ENCODE assay signal across 12 mouse cellular contexts in genomic region chr1:74859223-74859984, GRCm38 (mm10). TPM values are rescaled to one million over a fixed set of nuclear protein-coding genes. Genes with fewer than 3 reads are reported as not detected.
DNase-seq lines count a peak whose midpoint lies in the region; ATAC-seq and TF ChIP-seq lines count a peak whose summit lies in the region.
"Had no signal": no experiment of that assay in that cellular context is flagged by ENCODE, and none has a peak within 500 bp of the region (broad histone marks: within the 10 kb centered on the region; RNA-seq: fewer than 3 reads in every experiment).

No protein-coding gene starts in this region.

- DNase-seq in hindbrain, embryonic 10.5 days (ENCODE audit: low spot score), result peak; percentile 6
- DNase-seq in hindbrain, embryonic 11.5 days (ENCODE audit: low spot score), result no peak
- DNase-seq in MN1 (ENCODE audit: low spot score), result peak; percentile 78
- DNase-seq in midbrain, postnatal 0 days (ENCODE audit: low spot score), result peak; percentile 10
- DNase-seq in lung, postnatal 10 days, result no peak
- DNase-seq in embryo, embryonic 11 days, result no peak
- DNase-seq in heart, adult 8-10 months (ENCODE audit: low spot score), result no peak
- DNase-seq: heart, adult 18-20 months had no signal

- ATAC-seq in hindbrain, embryonic 11.5 days (ENCODE audit: low FRiP score), result no peak
- no peak for ATAC-seq in hindbrain, embryonic 13.5 days (ENCODE audit: low FRiP score)
- no peak for ATAC-seq in midbrain, postnatal 0 days (ENCODE audit: low FRiP score)

- peak overlapping the region; percentile 82; the same call in 1 of the 2 replicates for H3K4me3 ChIP-seq in hindbrain, embryonic 10.5 days
- H3K4me3 ChIP-seq in hindbrain, embryonic 11.5 days (ENCODE audit: low read depth, low read length), result no peak overlapping the region
- peak overlapping the region; percentile 87 for H3K4me3 ChIP-seq in hindbrain, embryonic 13.5 days
- H3K4me3 ChIP-seq in midbrain, postnatal 0 days (ENCODE audit: low read depth, low read length), result peak overlapping the region; percentile 99

- H3K9ac ChIP-seq in hindbrain, embryonic 11.5 days (ENCODE audit: low read depth, low read length), result no peak overlapping the region
- H3K9ac ChIP-seq in hindbrain, embryonic 13.5 days, result peak overlapping the region; percentile 98; the same call in 1 of the 2 replicates
- H3K9ac ChIP-seq in midbrain, postnatal 0 days (replicated peaks; ENCODE audit: low read length, poor library complexity, severe bottlenecking), result no peak overlapping the region; the same call in 1 of the 2 replicates
- H3K9ac ChIP-seq: intestine, embryonic 15.5 days; lung, embryonic 15.5 days had no signal

- no peak for TF ChIP-seq CTCF in midbrain, postnatal 0 days (IDR thresholded peaks at IDR 0.05)

- no peak overlapping the region for H3K27ac ChIP-seq in hindbrain, embryonic 10.5 days
- H3K27ac ChIP-seq in hindbrain, embryonic 11.5 days (ENCODE audit: low read depth, low read length), result no peak overlapping the region
- H3K27ac ChIP-seq in hindbrain, embryonic 13.5 days, result 0 out of 2 replicates have a peak overlapping the region, but pooled peaks have one; percentile 26
- peak overlapping the region; percentile 88 for H3K27ac ChIP-seq in midbrain, postnatal 0 days (ENCODE audit: low read depth, low read length)
- H3K27ac ChIP-seq: intestine, embryonic 15.5 days; lung, embryonic 15.5 days had no signal

- WGBS in hindbrain, embryonic 10.5 days, result 35% methylated on average over 6 of the region's 6 CpGs
- WGBS in hindbrain, embryonic 11.5 days, result 49% methylated on average over 6 of the region's 6 CpGs
- 39% methylated on average over 6 of the region's 6 CpGs for WGBS in hindbrain, embryonic 13.5 days
- WGBS in midbrain, postnatal 0 days, result 26% methylated on average over 6 of the region's 6 CpGs

- H3K36me3 ChIP-seq in hindbrain, embryonic 10.5 days, result no peaks in the 10 kb centered on the region
- H3K36me3 ChIP-seq in hindbrain, embryonic 11.5 days (ENCODE audit: control insufficient read depth, insufficient read depth, low read length), result no peaks in the 10 kb centered on the region
- H3K36me3 ChIP-seq in hindbrain, embryonic 13.5 days, result no peaks in the 10 kb centered on the region
- no peaks in the 10 kb centered on the region for H3K36me3 ChIP-seq in midbrain, postnatal 0 days (ENCODE audit: insufficient read depth, low read length)
- H3K36me3 ChIP-seq: intestine, embryonic 15.5 days; lung, embryonic 15.5 days had no signal

- H3K4me2 ChIP-seq in hindbrain, embryonic 11.5 days (replicated peaks; ENCODE audit: low read depth, low read length), result no peak overlapping the region
- H3K4me2 ChIP-seq in hindbrain, embryonic 13.5 days, result peak overlapping the region; percentile 88
- H3K4me2 ChIP-seq in midbrain, postnatal 0 days (ENCODE audit: low read depth, low read length, poor library complexity, severe bottlenecking), result peak overlapping the region; percentile 69

- H3K4me1 ChIP-seq in hindbrain, embryonic 10.5 days (replicated peaks), result peaks cover 56% of the 10 kb centered on the region
- H3K4me1 ChIP-seq in hindbrain, embryonic 11.5 days (replicated peaks; ENCODE audit: control insufficient read depth, insufficient read depth, low read length), result peaks cover 6% of the 10 kb centered on the region
- peaks cover 48% of the 10 kb centered on the region for H3K4me1 ChIP-seq in hindbrain, embryonic 13.5 days (replicated peaks)
- H3K4me1 ChIP-seq in midbrain, postnatal 0 days (ENCODE audit: insufficient read depth, low read length), result peaks cover 4% of the 10 kb centered on the region; the same call in 1 of the 2 replicates

- H3K9me3 ChIP-seq in hindbrain, embryonic 10.5 days, result no peaks in the 10 kb centered on the region
- no peaks in the 10 kb centered on the region for H3K9me3 ChIP-seq in hindbrain, embryonic 11.5 days (ENCODE audit: control insufficient read depth, low read length)
- no peaks in the 10 kb centered on the region for H3K9me3 ChIP-seq in hindbrain, embryonic 13.5 days
- no peaks in the 10 kb centered on the region for H3K9me3 ChIP-seq in midbrain, postnatal 0 days (ENCODE audit: low read length)
- H3K9me3 ChIP-seq: intestine, embryonic 15.5 days; lung, embryonic 15.5 days had no signal

- peaks cover 62% of the 10 kb centered on the region for H3K27me3 ChIP-seq in hindbrain, embryonic 10.5 days (ENCODE audit: insufficient read depth, poor library complexity, severe bottlenecking)
- peaks cover 21% of the 10 kb centered on the region for H3K27me3 ChIP-seq in hindbrain, embryonic 11.5 days (ENCODE audit: control insufficient read depth, insufficient read depth, low read length)
- peaks cover 8% of the 10 kb centered on the region; the same call in 1 of the 2 replicates for H3K27me3 ChIP-seq in hindbrain, embryonic 13.5 days
- no peaks in the 10 kb centered on the region for H3K27me3 ChIP-seq in midbrain, postnatal 0 days (ENCODE audit: insufficient read depth, low read length)

RNA-seq across cellular contexts. Expression of gene Cdk5r2, which starts 4.7 kb away (rescaled TPM):
- 0.96 and 2.6 TPM in 2 replicates for polyA plus RNA-seq in hindbrain, embryonic 10.5 days (2016; fragmentation: Nextera tagmentation; extraction: Ambion mirVana)
- 4.6 and 5.3 TPM in 2 replicates for polyA plus RNA-seq in hindbrain, embryonic 11.5 days (2014; fragmentation: Nextera tagmentation; extraction: Ambion mirVana)
- 6.1 and 6.5 TPM in 2 replicates for polyA plus RNA-seq in hindbrain, embryonic 13.5 days (2015; fragmentation: Nextera tagmentation; extraction: Ambion mirVana)
- total RNA-seq in midbrain, postnatal 0 days (2014; rRNA removed), result 64.0 and 70.2 TPM in 2 replicates
- polyA plus RNA-seq in midbrain, postnatal 0 days (2015; fragmentation: Nextera tagmentation; extraction: Ambion mirVana), result 15.4 and 17.8 TPM in 2 replicates
- total RNA-seq in heart, adult 8-10 months (2022), result under 1 TPM in 1 of 4 experiments, not detected in 3; 0.09 TPM
- total RNA-seq: heart, adult 18-20 months had no signal
- polyA plus RNA-seq: lung, embryonic 15.5 days had no signal

RNA-seq across cellular contexts. Expression of gene Fev, which starts 25.8 kb away (rescaled TPM):
- polyA plus RNA-seq in hindbrain, embryonic 10.5 days (2016; fragmentation: Nextera tagmentation; extraction: Ambion mirVana), result 0.25 and 0.89 TPM in 2 replicates
- 1.3 and 3.0 TPM in 2 replicates for polyA plus RNA-seq in hindbrain, embryonic 11.5 days (2014; fragmentation: Nextera tagmentation; extraction: Ambion mirVana)
- polyA plus RNA-seq in hindbrain, embryonic 13.5 days (2015; fragmentation: Nextera tagmentation; extraction: Ambion mirVana), result 4.1 and 6.7 TPM in 2 replicates
- total RNA-seq in midbrain, postnatal 0 days (2014; rRNA removed), result 3.4 and 3.8 TPM in 2 replicates
- polyA plus RNA-seq in midbrain, postnatal 0 days (2015; fragmentation: Nextera tagmentation; extraction: Ambion mirVana), result 1.8 and 2.3 TPM in 2 replicates
- not detected for total RNA-seq in heart, adult 8-10 months (2022)
- total RNA-seq: heart, adult 18-20 months; left cerebral cortex, postnatal 10 days had no signal
- polyA plus RNA-seq: lung, embryonic 15.5 days had no signal

RNA-seq across cellular contexts. Expression of gene Cryba2, which starts 33.5 kb away (rescaled TPM):
- polyA plus RNA-seq in hindbrain, embryonic 10.5 days (2016; fragmentation: Nextera tagmentation; extraction: Ambion mirVana), result not detected in 2 replicates
- 0.50 and 1.6 TPM in 2 replicates for polyA plus RNA-seq in hindbrain, embryonic 11.5 days (2014; fragmentation: Nextera tagmentation; extraction: Ambion mirVana)
- polyA plus RNA-seq in hindbrain, embryonic 13.5 days (2015; fragmentation: Nextera tagmentation; extraction: Ambion mirVana), result 2.9 and 4.9 TPM in 2 replicates
- not detected in 2 replicates for total RNA-seq in midbrain, postnatal 0 days (2014; rRNA removed)
- 0.49 and 0.80 TPM in 2 replicates for polyA plus RNA-seq in midbrain, postnatal 0 days (2015; fragmentation: Nextera tagmentation; extraction: Ambion mirVana)
- total RNA-seq in heart, adult 8-10 months (2022), result not detected
- total RNA-seq: heart, adult 18-20 months; left cerebral cortex, postnatal 10 days had no signal
- polyA plus RNA-seq: lung, embryonic 15.5 days had no signal

Comparison
In these comparisons a context has a peak if more than half of its experiments do, and no peak if none do; other contexts are left out.
1. DNase-seq: peak in hindbrain, embryonic 10.5 days (single experiment), MN1 (single experiment) and midbrain, postnatal 0 days (single experiment); none in hindbrain, embryonic 11.5 days (single experiment), lung, postnatal 10 days (single experiment), embryo, embryonic 11 days (single experiment) and heart, adult 8-10 months (single experiment).
2. H3K27ac ChIP-seq: peak in hindbrain, embryonic 13.5 days (single experiment) and midbrain, postnatal 0 days (single experiment); none in hindbrain, embryonic 10.5 days (single experiment) and hindbrain, embryonic 11.5 days (single experiment).